Mouse (Mus musculus) embryonic fibroblast, embryonic 13.5 days (primary cell): ENCODE results near the gene 4930467E23Rik.
"Not testable (repeated sequence)": the region's sequence is repeated elsewhere in the genome, so short reads cannot be mapped to it uniquely, and the experiment has no call there.

Experiments used
- CTCF ChIP-seq: IDR thresholded peaks from 2 replicates; pipeline ENCODE4 v1.5.1; 2011; ENCODE audit warnings: mild to moderate bottlenecking, control low read depth, low read length, moderate library complexity, borderline replicate concordance; ENCODE audit not compliant: insufficient read depth
- POLR2A ChIP-seq: IDR thresholded peaks from 2 replicates; pipeline ENCODE4 v1.6.1; 2011; ENCODE audit warnings: low read depth, mild to moderate bottlenecking, control low read depth, low read length, moderate library complexity

GRCm38 (mm10) chr8:19781328-19782114 lies 52.1 kb downstream of the 4930467E23Rik start:
- not testable (repeated sequence) for TF ChIP-seq CTCF, POLR2A
